Mouse (Mus musculus) cerebellum, adult 2 months (tissue): ENCODE measurements at regions not wholly inside any gene's neighbourhood (a gene's known extent, or its start where the extent isn't known, plus 50 kb on each side); places are given as distances from the start of the nearest gene placed in this dataset.

Source experiments
- CTCF ChIP-seq: fragments of 200-500 bp; IDR thresholded peaks from 2 replicates; pipeline ENCODE4 v1.5.1; 2011; ENCODE audit warnings: low read depth, mild to moderate bottlenecking, control low read depth, low read length, moderate library complexity, borderline replicate concordance; ENCODE audit not compliant: insufficient read depth
- POLR2A ChIP-seq: fragments of 200-500 bp; IDR thresholded peaks from 2 replicates; pipeline ENCODE4 v1.6.1; 2011; ENCODE audit warnings: low read length, control low read depth, borderline replicate concordance; ENCODE audit not compliant: insufficient read depth

- TF ChIP-seq CTCF (no peak), POLR2A (no peak)
These were observed 113.9 kb upstream of the Clstn2 start for GRCm38 (mm10) chr9:98146901-98147300.
